Mouse (Mus musculus) testis, adult 2 months (tissue): ENCODE results near the gene Zfp692. TPM values are rescaled to one million over a fixed set of nuclear protein-coding genes. Genes with fewer than 3 reads are reported as not detected.

ENCODE experiments used
- H3K27ac ChIP-seq: fragments of 200-500 bp; 2 replicates; pipeline ENCODE4 v1.5.1; 2012; ENCODE audit warnings: low read depth, low read length; ENCODE audit not compliant: control insufficient read depth, insufficient read depth
- H3K27me3 ChIP-seq: fragments of 200-500 bp; 2 replicates; pipeline ENCODE4 v1.6.1; 2012; ENCODE audit warnings: mild to moderate bottlenecking, low read length, moderate library complexity; ENCODE audit not compliant: control insufficient read depth, insufficient read depth
- H3K36me3 ChIP-seq: fragments of 200-500 bp; 2 replicates; pipeline ENCODE4 v1.6.1; 2012; ENCODE audit warnings: mild to moderate bottlenecking, low read length; ENCODE audit not compliant: control insufficient read depth, insufficient read depth
- H3K4me1 ChIP-seq: fragments of 200-500 bp; 2 replicates; pipeline ENCODE4 v1.6.1; 2012; ENCODE audit warnings: low read length; ENCODE audit not compliant: control insufficient read depth, insufficient read depth
- H3K4me3 ChIP-seq: fragments of 200-500 bp; 2 replicates; pipeline ENCODE4 v1.5.1; 2012; ENCODE audit warnings: low read depth, mild to moderate bottlenecking, low read length, moderate library complexity, mixed read lengths; ENCODE audit not compliant: control insufficient read depth
- CTCF ChIP-seq: fragments of 200-500 bp; IDR thresholded peaks from 2 replicates; pipeline ENCODE4 v1.5.1; 2012; ENCODE audit warnings: low read depth, mild to moderate bottlenecking, inconsistent platforms, low read length, moderate library complexity; ENCODE audit not compliant: control insufficient read depth, insufficient read depth, insufficient replicate concordance
- POLR2A ChIP-seq: fragments of 200-500 bp; IDR thresholded peaks from 2 replicates; pipeline ENCODE4 v1.6.1; 2012; ENCODE audit warnings: low read depth, mild to moderate bottlenecking, inconsistent platforms, low read length, moderate library complexity; ENCODE audit not compliant: control insufficient read depth
- polyA plus RNA-seq: library from polyadenylated mRNA; depleted of rRNA; stranded (reverse); fragments of >200 nt; gene quantifications from 2 replicates; pipeline ENCODE4 v1.2.3, GENCODE M21; 2012

Gene Zfp692
- polyA plus RNA-seq, 1 experiment = 11.2 TPM

DNA sequence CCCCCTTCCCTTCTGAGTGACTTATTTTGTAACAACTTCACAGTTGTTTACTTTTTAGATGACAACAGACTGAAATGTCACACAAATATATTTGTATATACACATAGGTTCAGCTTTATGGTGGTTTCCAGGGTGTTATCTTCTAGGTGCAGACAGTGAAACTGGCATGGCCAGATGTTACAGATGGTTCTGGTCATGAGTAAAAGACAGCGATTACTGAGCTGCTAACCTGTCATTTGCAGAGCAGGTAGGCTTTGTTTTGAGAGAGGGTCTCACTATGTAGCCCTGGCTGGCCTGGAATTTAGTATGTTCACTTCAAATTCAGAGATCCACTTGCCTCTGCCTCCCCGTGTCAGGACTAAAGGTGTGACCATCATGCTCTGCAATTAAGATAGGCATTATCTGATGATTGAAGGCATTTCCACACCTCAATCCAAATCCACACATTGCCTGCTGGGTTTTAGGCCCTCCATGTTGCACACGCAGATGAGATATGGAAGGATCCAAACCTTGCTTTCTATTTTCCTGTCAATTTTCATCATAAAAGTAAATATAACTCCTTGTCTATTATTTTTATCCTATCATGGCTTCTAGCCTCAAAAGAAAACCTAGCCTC, 17.9 kb downstream of the Zfp692 start:
- Histone ChIP-seq H3K4me3 (no peak overlapping the region), H3K36me3 (no peaks in the 10 kb centered on the region), H3K27me3 (no peaks in the 10 kb centered on the region), H3K27ac (no peak overlapping the region), H3K4me1 (peaks cover 7% of the 10 kb centered on the region)
- TF ChIP-seq POLR2A = no peak
- TF ChIP-seq CTCF = no peak

DNA sequence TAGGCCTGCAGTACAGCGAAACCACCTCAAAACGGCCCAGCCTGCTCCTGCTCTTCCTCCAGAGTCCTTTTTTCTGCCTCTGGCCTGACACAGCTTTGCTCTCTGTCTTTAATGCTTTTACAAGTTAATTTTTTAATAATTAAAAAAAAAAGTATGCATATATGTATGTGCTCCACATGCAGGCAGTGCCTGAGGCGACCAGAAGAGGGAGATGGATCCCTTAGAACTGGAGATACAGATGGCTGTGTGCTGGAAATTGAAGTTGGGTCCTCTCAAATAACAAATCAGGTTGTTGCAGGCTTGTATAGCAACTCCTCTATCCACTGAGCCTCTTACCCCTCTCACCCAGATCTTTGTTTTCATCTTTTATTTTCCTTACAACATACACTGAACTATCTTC, 19.9 kb downstream of the Zfp692 start:
- no peaks in the 10 kb centered on the region for H3K27me3 ChIP-seq
- H3K27ac ChIP-seq = no peak overlapping the region
- H3K4me3 ChIP-seq = no peak overlapping the region
- no peak for TF ChIP-seq CTCF
- TF ChIP-seq POLR2A = no peak
- H3K4me1 ChIP-seq = peaks cover 17% of the 10 kb centered on the region
- no peaks in the 10 kb centered on the region for H3K36me3 ChIP-seq

- peak overlapping the region; percentile 85 for H3K27ac ChIP-seq
- H3K4me3 ChIP-seq = peak overlapping the region; percentile 94
- H3K27me3 ChIP-seq = no peaks in the 10 kb centered on the region
- no peaks in the 10 kb centered on the region; the same call in 1 of the 2 replicates for H3K36me3 ChIP-seq
- H3K4me1 ChIP-seq = peaks cover 18% of the 10 kb centered on the region
- TF ChIP-seq POLR2A = no peak
- no peak for TF ChIP-seq CTCF
Observed at GRCm38 (mm10) chr11:58329906-58330275, 23.0 kb downstream of the Zfp692 start.

GRCm38 (mm10) chr11:58330276-58331148, 23.6 kb downstream of the Zfp692 start, which contains the start of the genes Zfp672 and Sh3bp5l:
Gene Zfp672, minus strand, starts transcription at chr11:58330339.
Gene Sh3bp5l, plus strand, starts transcription at chr11:58330724.
- Histone ChIP-seq H3K36me3 (no peaks in the 10 kb centered on the region; the same call in 1 of the 2 replicates), H3K4me1 (peaks cover 18% of the 10 kb centered on the region)

GRCm38 (mm10) chr11:58331149-58331495, 24.3 kb downstream of the Zfp692 start:
- TF ChIP-seq CTCF = no peak
- TF ChIP-seq POLR2A = no peak
- no peaks in the 10 kb centered on the region; the same call in 1 of the 2 replicates for H3K36me3 ChIP-seq
- H3K4me3 ChIP-seq = peak overlapping the region; percentile 94
- H3K27me3 ChIP-seq = no peaks in the 10 kb centered on the region
- no peak overlapping the region; the same call in 1 of the 2 replicates for H3K27ac ChIP-seq
- peaks cover 18% of the 10 kb centered on the region for H3K4me1 ChIP-seq

More at GRCm38 (mm10) chr11:58330276-58331148, 23.6 kb downstream of the Zfp692 start, which contains the start of the genes Zfp672 and Sh3bp5l:
- Histone ChIP-seq H3K27ac (peak within 1 kb of the TSS; percentile 85), H3K4me3 (peak within 1 kb of the TSS; percentile 94), H3K27me3 (no peaks in the 10 kb centered on the region)
- TF ChIP-seq POLR2A = no peak; the same call in none of the 2 replicates
- no peak for TF ChIP-seq CTCF

GRCm38 (mm10) chr11:58331546-58331945, 24.7 kb downstream of the Zfp692 start:
- TF ChIP-seq CTCF = no peak
- no peak for TF ChIP-seq POLR2A
- peaks cover 18% of the 10 kb centered on the region for H3K4me1 ChIP-seq
- H3K27ac ChIP-seq = no peak overlapping the region
- peak overlapping the region; percentile 94 for H3K4me3 ChIP-seq
- H3K27me3 ChIP-seq = no peaks in the 10 kb centered on the region
- H3K36me3 ChIP-seq = no peaks in the 10 kb centered on the region; the same call in 1 of the 2 replicates

GRCm38 (mm10) chr11:58334746-58335145, 27.9 kb downstream of the Zfp692 start:
- Histone ChIP-seq H3K27ac (no peak overlapping the region), H3K27me3 (no peaks in the 10 kb centered on the region), H3K4me1 (peaks cover 14% of the 10 kb centered on the region), H3K36me3 (peaks cover 4% of the 10 kb centered on the region), H3K4me3 (no peak overlapping the region)
- TF ChIP-seq POLR2A (no peak), CTCF (no peak)
